Mouse (Mus musculus) cerebellum, postnatal 36 days (tissue): ENCODE data around the gene Nek3.

Experiments used
- DNase-seq, 2 experiments: peaks; one replicate each; pipeline ENCODE4 v3.0.0; 2021 to 2022; ENCODE audit warnings: mixed read lengths in 2 of 2

Gene Nek3

DNA sequence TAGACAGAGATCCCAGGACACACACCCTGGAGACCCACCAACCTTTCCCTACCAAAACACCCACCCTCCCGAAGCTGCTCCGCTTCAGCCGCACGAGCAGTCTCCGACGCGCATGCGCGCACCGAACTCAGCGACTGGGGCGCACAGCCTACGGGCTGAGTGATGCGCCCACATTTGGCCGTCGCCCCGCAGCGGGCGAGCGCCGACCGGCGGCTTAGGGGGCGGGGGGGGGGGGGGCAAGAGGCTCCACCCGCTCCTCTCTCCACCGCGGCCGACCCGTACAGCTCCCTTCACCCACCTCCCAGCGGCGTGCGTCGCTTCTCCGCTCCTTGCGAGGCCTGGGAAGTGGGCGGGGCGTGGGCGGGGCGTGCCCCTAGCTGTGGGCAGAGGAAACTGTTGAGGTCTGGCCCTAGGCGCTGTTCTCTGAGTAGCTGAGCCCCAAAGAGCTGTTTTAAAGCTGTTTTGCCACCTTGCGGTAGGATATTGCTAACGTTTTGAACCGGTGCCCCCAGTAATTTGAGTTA lies at the start of gene Nek3:
TSS of gene Nek3 (minus strand) at position 356 of the 524 bp plus-strand sequence.
- peak; percentile 80 to 88 for DNase-seq

DNA sequence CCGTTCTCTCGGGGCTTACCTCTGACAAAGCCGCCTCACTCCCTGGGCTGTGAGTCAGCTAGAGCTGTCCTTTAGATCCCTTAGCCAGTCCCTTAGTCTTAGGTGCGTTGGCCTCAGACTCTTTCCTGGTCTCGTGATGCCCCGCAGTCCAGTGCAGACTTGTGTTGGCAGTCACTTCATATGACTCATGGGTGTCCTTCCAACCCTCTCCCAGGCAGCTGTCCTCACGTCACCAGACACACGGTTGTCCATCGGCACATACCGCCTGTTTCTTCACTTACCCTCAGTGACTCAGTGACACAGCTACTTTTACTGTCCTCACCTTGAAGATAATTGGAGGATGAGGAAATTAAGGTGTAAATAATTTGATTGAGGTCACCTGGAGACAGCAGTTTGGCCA lies 48.6 kb upstream of the Nek3 start:
- DNase-seq, result no peak

DNA sequence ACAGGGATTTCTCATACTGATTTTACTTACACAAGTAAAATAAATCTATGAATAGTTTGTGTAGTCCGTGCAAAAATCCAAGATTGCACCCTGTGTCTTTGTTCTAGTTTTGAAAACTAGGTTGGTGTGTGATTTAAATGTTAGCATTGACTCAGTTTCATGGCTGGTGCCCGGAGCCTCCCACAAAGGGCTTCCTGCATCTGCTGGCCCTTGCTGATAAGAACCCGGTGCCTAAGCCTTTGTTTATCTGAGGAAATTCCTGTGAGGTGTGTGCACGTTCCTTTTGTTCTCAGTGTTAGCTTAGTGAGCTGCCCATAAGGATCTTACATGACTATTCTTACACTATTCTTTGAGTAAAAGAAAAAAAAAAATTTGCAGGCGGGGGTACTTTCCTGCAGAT lies 42.8 kb upstream of the Nek3 start:
- no peak for DNase-seq

DNA sequence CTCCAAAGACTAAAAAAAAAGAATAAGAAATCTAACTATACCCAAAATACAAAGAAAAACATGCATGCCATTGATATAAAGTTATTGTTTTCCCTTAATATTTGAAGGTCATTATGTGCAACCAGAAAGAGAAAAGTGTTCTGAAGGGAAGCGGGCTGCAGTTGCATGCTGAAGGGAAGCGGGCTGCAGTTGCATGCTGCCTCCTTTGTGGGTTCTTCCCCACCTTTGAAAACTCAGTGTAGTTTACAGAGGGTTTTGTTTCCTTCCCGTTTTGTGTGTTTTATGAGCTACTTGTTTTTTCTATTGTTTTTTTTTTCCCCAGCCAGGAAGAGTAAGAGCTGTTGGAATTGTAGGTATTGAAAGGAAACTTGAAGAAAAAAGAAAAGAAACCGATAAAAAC lies 41.3 kb upstream of the Nek3 start:
- DNase-seq, result no peak

DNA sequence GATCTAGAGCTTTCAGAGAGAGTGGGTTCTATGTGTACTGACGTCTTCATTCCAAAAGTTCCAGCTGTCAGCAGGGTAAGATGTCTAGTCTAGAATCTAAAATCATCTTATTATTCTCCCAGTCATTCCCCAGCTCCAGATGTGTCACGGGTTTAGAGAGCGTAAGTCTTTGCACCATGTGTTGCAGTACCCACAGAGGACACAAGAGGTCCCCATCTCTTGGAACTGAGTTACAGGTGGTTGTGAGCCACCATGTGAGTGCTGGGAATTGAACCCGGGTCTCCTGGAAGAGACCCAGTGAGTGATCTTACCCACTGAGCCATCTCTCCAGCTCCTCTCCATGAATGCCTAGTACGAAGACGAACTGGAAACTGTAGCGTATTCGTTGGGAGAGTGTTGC lies 33.2 kb upstream of the Nek3 start:
- no peak for DNase-seq

DNA sequence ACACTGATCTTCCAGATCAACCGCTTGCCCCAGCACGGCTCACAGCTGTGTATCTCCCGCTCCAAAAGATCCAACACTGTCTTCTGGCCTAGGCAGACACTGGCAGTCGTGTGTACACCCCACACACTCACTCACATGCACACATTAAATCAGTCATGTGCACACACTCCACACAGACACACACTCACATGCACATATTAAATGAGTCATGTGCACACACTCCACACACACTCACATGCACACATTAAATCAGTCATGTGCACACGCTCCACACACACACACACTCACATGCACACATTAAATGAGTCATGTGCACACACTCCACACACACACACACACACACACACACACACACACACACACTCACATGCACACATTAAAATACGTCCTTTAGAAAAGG lies 31.7 kb upstream of the Nek3 start:
- no peak for DNase-seq

DNA sequence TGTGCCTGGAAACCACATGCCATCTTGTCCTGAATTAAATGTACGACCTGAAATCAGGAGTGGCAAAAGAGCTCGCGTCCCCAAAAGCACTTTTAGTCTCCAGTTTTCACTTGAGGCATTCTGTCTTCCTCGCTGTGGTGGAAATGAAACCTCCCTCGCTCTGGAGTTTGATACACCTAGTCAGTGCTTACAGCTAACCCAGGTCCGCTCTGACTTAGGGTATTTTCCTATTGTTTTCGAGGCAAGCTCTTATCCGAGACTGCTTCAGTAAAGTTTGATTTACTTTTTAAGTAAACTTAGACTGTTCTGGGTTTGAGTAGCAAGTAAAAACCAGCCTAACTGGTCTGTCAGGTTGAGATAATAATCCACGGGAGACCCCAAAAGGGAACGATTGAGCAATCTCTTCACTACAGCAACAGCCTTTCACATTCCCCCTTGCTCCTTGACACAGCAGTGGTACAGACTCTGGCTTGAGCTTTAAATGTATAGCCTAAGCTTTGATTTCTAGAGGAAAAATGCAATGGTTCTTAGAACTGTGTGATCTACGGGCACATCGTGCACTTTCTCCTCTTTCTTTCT lies 27.3 kb upstream of the Nek3 start:
- DNase-seq, result no peak

DNA sequence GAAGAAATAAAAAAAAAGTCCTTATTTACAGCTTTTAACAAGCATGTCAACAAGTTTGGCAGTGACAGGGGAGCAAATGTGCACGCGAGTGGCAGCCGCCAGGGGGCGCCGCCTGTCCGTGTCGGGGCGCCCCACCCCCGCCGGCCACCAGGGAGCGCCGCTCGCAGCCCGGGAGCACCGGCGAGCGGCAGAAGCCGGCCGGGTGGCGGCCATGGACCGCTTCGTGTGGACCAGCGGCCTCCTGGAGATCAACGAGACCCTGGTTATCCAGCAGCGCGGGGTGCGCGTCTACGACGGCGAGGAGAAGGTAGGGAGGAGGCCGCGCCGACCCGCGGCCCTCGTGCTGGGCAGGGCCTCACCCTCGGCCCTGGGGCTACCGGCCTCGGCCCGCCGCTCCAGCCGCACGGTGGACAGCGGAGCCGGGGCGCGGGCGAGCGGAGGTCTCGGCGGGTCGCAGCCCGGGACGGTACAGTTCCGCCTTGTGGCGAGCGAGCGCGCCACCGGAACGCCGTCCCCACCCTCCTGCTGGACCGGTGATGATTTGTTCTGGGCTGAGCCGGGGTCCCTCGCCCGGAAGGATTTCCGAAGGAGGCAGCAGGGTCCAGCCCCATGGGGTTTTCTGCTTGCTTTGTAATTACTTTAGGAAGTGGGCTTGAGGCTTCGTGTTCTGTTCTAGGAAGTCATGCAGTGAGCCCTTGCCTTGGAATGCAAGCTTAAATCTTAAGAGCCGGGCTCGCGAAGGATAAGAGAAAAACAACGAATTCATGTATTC lies 26.6 kb upstream of the Nek3 start, which contains the start of gene Vps36:
TSS of gene Vps36 (plus strand) at position 150 of the 772 bp plus-strand sequence.
- peak; percentile 92 for DNase-seq

DNA sequence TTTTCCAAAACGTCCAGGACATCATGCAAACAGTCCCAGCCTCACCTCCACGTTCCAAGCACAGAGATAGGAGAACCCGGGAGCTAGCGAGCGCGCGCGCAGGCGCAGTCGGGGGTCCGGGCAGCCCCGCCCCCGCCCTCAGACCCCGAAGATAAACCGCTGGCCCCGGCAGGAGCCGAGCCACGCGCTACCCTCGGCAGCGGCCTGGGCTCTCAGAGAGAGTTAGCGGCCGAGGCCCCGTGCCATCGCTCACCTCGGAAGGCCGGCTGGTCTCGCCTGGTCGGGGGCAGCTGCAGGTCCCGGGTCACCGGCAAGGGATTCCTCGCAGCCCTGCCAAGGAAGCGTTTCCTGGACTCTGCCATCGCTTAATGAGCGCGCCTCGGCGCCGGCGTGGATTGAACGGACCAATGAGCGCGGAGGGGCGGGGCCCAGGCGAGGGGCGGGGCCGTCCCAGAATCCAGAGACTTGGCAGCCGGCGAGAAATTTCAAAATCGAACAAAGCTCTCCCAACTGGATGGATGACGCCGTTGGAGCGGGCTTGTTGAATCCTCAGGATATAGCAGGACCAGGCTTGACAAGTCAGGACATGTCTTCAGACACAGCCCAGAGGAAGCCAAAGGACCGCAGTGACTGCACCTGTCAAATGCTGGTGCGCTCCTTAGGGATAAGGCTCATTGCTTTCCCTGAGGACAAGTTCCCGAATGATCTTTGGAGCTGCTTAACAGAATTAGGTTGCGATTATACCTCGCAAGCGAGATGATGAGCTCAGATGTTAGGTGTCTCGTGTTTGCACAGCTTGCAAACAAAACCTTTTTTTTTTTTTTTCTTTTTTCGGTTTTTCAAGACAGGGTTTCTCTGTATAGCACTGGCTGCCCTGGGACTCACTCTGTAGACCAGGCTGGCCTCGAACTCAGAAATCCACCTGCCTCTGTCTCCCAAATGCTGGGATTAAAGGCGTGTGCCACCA lies 19.5 kb upstream of the Nek3 start, which contains the start of gene Ckap2:
TSS of gene Ckap2 (minus strand) at position 389 of the 967 bp plus-strand sequence.
- DNase-seq, result peak; percentile 82 to 83

DNA sequence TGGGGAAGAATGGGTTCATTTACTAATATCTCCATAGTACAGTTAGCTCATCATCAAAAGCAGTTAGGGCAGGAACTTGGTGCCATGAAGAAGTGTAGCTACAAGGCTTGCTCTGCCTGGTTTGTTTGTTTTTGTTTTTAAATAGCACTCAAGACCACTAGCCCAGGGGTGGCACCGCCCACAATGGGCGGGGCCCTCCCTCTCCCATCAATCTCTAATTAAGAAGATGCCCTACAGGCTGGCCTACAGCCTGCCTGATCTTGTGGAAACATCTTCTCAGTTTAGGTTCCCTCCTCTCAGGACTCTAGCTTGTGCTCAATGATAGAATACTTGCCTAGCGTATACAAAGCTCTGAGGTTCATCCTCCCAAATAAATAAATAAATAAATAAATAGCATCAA lies 18.6 kb upstream of the Nek3 start:
- no peak for DNase-seq

DNA sequence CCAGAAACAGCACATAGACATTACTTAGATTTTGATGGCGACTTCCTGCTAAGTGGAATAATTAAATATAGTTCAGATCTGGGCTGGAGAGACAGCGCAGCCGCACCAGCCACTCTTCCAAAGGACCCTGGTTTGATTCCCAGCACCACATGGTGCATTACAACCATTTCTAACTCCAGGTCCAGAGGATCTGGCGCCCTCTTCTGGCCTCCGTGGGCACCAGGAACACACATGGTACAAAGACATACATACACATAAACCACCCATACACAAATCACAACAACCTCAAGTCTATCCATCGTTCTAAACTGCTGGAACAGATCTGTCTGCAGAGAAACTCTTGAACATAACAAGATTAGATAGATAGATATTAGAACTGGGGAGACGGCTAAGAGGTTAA lies 9.7 kb upstream of the Nek3 start:
- DNase-seq, result no peak

DNA sequence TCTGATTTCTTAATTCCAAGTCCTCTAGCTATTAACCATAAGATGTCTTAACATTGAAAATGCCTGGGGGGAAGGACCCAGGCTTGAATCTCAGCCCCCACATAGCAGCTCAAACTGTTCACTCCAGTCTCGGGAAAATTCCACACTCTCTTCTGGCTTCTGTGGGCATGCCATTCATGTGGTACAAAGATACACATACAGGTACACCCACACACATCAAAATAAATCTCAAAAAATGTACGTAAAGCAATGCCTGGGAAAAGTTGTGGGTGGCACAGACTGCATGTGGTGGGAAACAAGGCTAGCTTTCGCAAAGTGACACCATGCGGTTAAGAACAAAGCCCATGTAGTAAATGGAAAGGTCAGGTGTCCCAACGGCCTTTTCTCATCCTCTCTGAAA lies 2.9 kb upstream of the Nek3 start:
- DNase-seq, result no peak

DNA sequence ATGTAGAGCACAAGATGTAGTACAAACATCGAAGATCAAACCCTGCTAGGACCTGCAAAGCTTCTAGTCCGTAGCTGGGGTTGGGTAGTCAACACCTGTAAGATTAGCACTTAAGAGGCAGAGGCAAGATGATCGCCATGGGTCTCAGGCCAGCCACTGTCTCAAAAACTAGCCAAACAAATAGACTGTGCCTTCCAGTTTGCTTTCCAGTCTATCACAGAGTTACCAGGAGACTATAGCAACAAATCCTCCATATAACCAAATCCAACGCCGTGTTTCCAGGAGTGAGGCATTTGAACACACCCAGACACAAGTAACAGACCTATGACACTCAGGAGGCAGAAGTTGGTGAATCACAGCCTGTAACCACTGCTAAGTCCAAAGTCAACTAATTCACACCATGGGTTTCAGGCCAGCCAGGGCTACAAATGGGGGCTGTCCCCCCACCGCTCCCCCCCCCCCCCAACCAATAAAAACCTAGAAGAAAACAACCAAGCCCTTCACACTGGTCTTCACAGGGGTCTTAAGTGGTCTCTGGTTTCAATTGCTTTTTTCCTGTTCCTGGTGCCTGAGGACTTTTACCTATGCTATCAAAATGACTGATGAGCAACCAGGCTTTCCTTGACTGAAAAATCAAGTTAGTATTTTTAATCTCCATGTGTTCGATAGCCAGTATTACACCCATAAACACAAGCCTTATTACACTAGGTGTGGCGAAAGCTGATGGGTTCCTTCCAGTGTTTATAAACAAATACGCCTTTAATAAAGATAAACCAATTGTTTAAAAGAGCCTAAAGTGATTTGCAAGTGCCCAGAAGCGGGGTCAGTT lies 770 bp downstream of the Nek3 start:
- DNase-seq, result no peak

DNA sequence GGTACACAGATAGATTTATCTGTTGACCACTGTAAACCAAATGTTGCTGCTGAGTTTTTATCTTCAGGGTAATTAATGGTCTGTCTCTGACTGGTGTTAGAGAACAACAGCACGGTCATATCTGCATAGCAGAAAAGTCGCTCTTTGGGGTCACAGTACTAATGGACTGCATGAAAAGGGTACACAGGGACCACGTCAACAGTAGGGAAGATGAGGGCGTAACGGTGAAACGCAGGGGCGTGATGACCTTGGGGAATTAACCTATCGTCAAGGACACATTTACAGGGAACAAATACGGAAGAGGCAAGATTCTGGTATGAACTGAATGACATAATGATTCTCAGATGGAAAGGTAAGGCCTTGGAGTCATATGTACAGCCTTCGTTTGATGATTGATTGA lies 1.8 kb downstream of the Nek3 start:
- DNase-seq, result no peak

DNA sequence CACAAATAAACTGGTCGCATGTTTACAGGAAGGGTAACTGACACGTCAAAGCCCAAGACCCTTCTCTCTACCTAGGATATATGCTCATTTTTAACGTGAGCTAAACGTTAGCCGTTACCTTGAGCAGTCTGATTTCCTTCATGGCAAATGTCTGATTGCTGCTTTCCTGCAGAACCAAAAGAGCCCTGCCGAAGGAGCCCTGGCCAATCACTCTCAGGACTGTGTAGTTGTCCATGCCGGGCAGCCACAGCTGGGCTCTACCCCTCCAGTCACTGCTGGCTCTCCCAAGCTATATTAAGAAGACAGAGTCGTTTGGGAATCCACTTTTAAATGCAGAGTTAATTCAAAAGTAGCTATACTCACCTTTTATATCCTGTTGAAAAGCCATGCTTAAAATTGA lies 4.0 kb downstream of the Nek3 start:
- DNase-seq, result no peak

DNA sequence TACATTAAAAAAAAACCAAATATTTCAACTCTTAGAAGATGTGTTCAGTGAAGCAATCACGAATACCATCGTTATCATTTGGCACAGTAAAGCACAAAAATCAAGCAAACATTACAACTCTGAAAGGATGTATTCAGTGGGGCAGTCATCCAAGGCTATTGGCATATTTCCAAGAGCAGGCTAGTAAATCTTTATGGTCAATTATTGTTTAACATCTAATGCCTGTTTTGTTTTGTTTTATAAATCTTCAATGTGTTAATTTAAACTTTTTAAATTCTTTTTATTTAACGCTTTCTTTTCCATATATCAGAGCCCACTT lies 15.9 kb downstream of the Nek3 start:
- no peak for DNase-seq

DNA sequence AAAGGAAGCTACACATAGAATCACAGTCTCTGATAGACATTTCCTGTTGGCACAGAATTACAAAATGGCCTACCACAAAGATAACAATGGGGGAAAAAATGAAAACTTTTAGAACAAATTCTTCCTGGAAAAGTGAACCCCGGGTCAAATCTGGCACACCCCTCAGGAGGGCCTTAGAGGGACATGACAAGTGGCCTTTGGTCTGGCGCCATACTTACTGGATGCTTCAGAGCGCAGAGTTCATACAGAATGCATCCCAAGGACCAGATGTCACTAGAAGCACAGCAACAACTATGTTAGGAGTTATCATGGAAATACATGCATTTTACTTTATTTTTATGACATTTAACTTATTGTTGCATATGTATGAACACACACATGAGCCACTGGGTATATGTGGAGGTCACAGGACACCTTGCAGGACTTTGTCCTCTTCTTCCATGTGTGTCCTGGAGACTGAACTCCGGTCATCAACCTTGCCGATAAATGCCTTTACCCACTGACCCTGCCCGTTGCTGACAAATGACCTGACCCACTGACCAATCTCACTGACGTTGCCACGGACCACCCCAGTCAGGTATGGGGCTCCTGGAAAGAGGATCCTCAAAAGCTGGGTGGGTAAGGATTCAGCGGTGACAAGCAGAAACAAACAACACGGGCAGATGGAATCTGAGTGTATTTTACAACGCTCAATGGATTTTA lies 16.4 kb downstream of the Nek3 start:
- no peak for DNase-seq

DNA sequence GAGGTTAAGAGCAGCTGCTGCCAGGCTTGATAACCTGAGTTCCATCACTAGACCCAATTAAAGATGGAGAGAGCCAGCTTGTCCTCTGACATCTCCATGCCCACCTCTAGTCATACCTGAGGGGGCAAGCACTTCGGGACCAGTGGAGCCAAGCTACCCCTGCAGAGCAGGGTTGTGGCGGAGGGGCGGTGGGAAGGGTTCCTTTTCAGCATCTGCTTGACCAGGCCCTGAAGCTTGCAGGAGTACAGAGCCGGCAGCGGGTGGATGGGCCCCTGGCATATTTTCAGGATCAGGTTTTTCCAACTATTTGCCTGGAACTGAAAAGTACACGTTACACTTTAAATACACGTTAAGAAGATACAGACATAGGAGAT lies 17.9 kb downstream of the Nek3 start:
- no peak for DNase-seq

DNA sequence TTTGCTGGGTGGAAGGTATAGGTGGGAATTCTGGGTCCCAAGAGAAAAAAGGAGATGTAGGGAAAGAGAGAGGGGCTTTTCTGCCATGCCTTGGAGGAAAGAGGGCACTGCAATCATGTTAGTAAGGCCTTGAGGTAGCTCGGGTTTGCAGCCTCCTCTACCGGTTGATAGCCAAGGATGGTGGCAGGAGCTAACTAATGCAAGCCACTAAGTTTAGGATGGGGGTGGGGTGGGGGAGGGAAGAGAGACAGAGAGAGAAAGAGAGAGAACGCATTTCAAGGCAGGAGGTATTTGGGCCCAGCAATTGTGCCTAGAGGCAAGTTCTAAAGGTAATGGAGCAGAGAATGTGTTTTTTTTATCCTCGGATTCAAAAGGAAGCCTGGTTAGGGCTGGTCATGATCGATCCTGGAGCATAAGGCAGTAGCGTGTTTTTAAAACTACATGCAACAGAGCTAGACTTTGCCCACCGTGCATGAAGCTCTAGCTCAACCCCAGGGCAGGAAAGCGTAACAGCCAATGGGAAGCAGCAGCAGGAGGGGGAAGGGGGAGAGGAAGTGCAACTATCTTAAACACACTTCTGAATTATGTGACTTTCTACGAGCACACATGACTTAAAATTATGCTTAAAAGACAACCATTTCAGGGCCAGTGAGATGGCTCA lies 18.4 kb downstream of the Nek3 start:
- no peak for DNase-seq

DNA sequence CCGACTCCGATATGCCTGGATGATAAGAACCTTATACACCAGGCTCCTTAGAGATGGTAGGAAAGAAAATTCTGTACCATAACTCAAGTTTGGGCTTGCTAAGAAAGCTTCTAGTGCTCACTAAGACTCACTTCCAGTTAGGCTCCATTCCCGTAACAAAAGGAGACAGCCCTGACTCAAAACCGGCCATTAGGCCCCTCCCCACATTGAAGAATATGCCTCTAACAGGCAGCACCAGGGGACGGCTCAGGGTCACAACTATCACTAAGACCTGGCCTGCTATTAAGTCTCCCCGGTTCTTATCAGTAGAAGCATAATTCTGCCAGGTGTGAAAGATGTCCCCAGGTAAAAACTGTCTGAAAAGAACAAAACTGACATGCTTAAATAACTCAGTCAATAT lies 20.4 kb downstream of the Nek3 start:
- DNase-seq, result no peak

DNA sequence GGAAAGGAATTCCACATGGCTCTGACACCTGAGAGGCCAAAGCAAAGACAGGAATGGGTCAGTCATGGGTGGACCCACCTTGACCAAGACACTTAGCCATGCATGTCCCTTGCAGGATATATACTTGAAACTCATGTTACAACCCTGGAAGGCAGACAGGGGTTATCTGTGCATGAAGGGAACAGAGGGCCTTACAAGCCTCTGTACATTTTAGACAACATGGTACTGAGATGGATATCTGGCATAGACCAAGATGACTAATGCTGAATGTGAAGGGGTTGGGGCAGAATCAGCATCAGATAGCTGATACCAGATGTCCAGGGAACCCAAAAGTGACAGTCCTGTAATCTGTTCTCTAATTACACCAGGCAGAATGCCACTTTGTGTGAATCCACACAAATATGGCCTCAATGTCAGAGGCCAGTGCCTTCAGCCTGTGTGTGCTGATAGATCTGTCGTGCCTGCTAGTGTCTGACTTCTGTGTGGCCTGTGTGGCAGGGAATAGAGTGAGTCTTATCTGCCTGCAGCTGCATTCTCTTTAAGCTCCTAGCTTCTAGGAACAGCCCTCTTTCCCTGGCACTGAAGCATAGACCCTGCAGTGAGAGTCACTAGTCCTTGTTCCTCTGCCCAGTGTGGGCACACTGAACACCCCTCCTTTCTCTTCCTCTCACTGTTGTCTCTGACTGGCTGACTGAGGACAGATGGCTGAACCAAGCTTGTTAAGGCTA lies 22.3 kb downstream of the Nek3 start:
- no peak for DNase-seq
